Mouse (Mus musculus): ENCODE measurements around the gene Limk2. TPM values are rescaled to one million over a fixed set of nuclear protein-coding genes. Genes with fewer than 3 reads are reported as not detected.

Limk2 gene
- total RNA-seq, 4 experiments from 2014 or later, result 10.9 to 12.5 (median 11.9) TPM

DNA sequence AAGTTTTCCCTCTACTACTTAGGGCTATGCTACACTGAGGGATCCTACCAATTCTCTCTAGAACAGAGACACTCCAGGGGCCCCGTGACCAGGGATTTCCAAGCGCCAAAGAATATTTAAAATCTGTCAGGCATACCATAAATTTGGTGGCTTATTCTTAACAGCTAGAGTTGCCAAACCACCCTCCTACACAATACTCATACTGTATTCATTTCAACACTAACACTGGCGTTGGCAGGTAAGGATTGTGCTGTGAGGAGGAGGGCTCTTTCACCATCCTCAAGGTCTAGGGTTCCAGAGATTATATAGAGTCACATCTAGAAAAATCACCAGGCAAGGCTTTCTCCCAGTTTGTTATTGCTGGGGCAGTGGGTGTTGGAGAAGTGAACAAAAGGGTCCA lies 7.4 kb upstream of the Limk2 start:
- no peak for DNase-seq (ENCODE audit: low spot score in 2 of 2)

DNA sequence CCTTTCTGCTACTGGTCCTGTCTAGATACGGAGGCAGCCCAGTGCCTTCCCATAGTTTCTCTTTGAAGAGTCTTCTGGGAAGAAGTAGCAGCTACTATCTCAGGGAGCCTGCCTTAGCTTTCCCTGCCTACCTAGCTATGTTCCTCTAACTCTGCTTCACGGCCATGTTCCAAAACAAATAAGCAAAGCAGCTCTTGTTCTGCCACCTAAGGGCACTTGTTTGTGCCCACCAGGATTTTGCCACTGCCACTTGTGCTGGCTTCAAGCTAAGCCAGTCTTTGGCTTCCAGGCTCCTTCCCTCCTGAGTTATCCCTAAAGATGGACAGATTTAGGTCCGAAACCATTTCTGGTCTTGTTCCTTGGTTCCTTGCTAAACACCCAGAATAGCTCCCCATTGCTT lies 3.1 kb upstream of the Limk2 start:
- no peak for DNase-seq (ENCODE audit: low spot score in 2 of 2)

DNA sequence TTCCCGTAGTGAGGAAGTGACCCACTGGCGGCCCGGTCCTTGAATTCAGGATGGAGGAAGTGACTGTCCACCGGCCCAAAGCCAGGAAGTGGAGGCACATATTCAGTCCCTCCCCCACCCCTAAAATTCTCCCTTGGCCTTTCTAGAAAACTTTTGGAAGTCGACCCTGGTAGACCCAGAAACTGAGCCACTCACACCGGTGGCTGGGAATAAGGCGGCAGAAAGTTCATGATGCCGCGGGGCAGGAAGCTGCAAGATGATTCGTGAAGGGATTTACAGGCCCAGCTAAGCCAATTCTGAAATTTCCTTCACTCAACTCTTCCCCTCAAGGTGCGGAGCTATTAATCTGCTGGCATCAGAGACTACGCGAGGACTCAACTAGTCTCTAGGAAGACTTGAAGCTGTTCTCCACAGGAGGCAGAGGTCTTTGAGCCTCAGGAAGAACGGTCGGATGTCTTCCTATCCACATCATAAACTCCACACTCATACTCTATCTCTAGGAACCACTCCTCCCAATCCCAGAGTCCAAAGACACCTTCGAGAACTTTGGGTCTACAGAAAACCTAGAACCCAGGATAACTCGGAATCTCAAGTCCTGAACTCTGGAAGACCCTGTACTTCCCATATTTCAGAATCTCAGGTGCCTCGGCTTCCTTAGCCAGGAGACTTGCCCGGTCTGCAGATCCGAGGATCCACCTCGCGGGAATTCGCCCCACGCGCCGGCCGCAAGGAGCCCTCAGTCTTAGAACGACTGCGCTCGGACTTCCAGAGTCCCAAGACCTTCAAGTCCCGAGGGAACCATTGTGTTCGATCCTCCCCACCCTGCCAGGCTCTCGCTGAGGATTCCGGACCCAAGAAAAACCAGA lies 625 bp downstream of the Limk2 start:
- DNase-seq (ENCODE audit: low spot score in 2 of 2), result no peak

DNA sequence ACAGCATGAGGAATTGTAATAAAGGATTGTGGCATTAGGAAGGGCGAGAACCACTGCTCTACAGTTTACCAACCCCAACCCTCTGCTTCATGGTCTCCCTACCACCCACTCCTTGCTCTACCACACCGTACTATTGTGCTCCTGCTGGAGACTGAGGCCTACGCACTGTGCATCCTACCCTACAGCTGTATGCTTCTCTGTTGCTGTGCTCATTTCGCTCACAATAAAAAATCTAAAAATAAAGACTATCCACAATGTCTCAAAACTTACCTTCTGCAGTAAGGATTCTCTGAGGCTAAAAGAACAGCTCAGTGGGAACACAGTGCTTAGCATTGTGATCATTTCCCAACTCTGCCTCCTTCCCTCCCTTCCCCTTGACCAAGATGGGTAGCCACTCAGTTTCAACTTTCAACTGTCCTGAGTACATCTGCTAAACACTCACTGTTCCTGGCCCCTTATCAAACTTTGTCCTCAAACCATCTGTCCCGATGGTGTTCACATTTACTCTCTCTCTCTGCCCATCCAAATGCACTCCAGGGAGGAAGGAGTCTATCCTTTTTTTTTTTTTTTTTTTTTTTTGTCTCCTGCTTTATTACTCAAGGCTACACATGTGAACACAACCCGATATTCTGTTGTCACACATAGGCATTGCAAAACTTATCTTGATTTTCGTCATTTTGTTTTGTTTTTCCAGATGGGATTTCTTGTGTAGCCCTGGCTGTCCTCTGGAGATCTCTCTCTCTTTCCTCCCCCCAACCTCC lies 4.5 kb downstream of the Limk2 start:
- DNase-seq (ENCODE audit: low spot score in 2 of 2), result no peak

DNA sequence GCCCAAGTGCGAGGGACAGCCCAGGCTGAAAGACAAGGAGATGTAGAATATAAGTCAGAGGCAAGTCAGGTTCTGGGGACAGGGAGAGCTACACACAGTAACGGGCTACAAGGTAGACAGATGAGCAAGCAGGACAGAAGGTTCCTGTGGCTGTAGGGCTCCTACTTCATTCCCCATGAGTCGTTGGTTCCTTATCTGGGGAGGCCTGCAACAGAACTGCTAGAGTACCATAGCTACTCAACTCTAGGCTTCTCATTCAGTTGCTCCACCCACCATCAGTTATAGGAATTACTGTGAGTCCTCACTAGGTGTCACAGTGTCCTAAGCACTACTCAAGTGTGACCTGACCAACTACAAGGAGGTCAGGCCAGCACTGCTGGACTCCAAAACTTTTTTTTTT lies 6.0 kb downstream of the Limk2 start:
- DNase-seq (ENCODE audit: low spot score in 2 of 2), result no peak

DNA sequence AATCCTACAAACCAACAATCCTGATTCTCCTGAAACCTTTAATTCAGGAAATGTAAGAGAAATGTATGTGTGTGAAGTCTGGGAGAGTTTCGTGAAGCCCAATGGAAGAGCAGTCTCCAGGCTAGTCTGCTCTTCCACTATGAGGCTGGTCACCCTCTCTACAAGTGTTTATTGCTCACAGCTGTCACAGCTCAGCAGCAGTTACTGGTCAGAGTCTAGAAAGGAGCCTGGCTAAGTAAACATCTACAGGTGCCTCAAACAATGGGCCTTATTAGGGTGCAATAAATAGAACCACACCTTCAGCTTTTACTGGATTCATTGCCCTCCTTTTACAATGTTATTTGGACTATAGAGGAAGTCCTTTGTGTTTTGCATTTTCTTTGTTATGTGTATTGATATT lies 10.7 kb downstream of the Limk2 start:
- no peak for DNase-seq (ENCODE audit: low spot score in 2 of 2)

DNA sequence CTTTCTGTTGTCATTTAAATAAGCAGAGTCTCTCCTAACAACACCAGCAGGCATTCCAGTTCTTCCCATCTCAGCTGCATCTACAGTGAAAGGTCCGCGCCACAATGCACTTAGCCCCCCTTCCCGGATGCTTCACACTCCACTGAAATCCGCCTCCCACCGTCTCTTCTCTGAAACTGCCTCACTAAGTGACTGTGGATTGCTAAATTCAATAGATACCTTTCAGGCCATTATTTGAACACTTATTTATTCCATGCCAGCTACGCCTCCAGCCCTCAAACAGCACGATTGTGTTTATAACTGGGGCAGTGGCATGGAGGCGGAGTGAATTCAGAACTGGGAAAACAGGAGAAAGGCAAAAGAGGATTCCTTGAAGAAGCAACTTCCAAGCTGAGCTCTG lies 12.4 kb downstream of the Limk2 start:
- no peak for DNase-seq (ENCODE audit: low spot score in 2 of 2)

DNA sequence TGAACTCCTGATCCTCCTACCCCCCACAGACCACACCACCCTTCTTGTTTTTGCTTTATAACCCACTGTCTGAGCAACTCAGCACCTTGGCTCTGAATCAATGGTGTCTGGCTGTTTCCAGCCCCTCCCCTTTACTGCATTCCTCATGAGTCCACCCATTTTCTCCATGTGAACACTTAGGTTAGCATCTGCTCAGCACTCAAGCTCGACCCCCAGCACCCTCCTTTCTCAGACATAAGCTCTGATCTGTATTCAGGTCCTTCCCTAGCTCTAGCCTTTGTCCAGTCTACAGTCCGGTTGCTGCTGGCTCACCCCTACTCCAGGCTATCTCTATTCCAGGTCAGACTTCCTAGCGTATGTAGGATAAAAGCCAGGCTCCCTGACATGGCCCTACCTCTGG lies 12.9 kb downstream of the Limk2 start:
- no peak for DNase-seq (ENCODE audit: low spot score in 2 of 2)

DNA sequence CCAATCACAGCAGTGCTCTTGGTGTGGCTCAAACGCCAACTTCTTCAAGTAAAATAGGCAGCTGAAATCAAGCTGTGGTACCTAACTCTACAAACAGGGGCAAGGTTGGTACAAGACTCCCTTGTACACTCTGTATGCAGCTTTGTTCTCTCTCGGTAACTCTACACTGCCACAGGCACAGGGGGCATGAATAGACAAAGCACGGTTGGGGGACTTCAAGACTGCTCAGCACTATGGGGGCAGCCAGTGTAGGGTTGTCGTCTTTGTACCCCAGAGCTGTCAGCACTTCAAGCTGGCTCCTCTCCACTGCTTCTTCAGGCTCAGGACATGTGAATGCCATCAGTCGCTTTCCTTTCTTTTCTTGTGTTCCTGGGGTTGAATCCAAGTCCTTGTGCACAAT lies 14.5 kb downstream of the Limk2 start:
- DNase-seq (ENCODE audit: low spot score in 2 of 2), result no peak

DNA sequence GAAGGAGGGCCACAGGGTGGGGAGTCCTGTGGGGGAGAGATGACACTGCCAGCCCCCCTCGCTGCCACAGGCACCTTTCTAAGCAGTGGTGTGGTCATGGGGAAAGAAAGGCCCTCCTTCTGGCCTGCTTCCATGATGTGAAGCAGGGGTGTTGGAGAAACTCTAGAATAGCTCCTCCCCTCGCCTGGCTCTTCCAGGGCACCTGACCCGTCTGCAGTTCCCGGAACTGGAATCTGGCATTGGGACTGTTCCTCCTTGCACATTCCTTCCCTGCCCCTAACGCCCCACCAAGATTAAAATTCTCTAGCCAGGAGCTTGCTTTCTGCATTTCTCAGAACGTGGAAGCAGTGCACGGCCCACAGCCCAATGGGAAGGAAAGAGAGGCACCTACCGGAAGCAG lies 16.5 kb downstream of the Limk2 start:
- DNase-seq (ENCODE audit: low spot score in 2 of 2), result peak in 1 of 2 experiments; percentile 19

DNA sequence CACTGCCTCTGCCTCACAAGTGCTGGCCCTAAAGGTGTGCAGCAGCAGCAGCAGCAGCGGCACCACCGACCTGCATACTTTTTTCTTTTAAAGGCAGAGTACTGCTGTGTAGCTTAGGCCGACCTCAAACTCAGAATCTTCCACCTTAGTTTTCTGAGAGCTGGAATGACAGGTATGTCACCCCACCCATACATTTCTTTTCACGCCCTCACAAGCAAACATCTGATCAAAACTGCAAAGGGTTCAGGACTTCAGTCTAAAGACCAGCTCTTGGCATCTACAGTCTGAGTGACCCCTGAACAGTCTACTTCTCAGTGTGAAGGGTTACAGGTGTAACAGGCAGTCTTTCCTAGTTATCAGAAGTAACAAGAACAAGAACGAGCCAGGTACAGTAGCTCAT lies 18.2 kb downstream of the Limk2 start:
- DNase-seq (ENCODE audit: low spot score in 2 of 2), result no peak

DNA sequence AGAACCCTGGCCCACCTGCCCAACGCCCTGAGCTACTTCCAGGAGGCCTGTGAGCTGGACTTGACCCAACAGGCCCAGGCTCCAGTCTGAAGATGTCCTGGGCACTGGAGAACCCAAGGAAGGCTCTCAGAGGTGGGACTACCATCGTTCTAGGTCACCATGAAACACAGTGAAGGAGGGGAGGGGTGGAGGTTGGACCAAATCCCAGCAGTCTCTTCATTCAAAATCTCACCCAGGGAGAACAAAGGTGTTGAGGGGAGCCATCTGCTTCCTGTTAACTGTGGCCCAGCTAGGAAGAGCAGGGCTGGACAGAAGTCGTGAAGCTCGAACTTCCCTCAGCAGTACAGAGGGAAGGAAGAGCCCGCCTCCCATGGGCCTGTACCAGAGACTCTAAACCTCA lies 19.0 kb downstream of the Limk2 start:
- no peak for DNase-seq (ENCODE audit: low spot score in 2 of 2)

DNA sequence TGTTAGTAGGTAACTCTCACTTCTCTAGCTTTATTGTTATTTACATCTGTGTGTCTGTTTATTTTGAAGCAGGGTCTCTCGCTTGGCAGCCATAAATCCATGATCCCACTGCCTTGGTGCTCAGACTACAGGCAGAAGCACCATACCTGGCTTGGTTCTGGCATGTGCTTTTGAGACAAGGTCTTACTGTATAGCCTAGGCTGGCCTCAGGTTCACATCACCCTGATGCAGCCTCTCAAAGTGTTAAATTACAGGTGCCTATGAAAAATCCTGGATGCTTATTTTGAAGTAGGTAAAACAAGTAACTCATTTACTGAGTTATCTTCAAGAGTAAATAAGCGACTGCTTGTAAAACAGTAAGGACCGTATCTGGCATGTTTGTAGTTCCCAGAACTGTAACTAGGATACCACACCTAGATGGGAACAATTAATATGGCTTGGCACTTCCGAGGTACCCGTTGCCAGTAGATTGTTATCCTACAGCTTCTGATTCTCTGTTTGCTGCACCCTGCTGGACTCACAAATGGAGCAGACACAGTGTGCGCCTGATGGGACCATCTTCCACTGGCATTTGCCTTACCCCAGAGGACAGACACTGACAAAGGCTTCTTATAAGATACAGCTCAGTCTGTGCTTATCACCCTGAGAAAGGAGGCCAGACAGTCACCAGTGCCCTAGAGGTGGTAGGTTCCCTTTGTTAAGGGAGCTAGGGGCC lies 21.4 kb downstream of the Limk2 start:
- no peak for DNase-seq (ENCODE audit: low spot score in 2 of 2)

DNA sequence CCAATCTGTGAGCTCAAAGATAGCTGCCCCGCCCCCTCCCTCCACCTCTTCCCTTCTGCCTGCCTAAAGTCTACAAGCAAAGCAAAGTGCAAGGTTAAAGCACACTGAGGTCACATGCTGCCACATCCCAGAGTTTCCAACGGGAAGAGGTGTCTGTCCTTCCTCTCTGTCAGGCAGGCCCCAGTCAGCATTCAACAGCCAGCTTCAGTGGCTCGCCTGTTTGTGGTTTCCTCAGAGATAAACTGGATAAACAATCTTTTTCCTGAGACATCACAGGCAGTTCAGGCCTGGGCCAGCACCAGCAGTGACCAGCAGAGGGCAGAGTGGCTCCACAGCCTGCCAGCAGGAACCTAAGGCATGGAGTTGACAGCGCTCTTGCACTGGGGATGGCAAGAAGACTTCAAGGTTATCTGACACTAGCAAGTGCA lies 22.0 kb downstream of the Limk2 start:
- peak; percentile 63 for DNase-seq (ENCODE audit: low spot score in 2 of 2)

DNA sequence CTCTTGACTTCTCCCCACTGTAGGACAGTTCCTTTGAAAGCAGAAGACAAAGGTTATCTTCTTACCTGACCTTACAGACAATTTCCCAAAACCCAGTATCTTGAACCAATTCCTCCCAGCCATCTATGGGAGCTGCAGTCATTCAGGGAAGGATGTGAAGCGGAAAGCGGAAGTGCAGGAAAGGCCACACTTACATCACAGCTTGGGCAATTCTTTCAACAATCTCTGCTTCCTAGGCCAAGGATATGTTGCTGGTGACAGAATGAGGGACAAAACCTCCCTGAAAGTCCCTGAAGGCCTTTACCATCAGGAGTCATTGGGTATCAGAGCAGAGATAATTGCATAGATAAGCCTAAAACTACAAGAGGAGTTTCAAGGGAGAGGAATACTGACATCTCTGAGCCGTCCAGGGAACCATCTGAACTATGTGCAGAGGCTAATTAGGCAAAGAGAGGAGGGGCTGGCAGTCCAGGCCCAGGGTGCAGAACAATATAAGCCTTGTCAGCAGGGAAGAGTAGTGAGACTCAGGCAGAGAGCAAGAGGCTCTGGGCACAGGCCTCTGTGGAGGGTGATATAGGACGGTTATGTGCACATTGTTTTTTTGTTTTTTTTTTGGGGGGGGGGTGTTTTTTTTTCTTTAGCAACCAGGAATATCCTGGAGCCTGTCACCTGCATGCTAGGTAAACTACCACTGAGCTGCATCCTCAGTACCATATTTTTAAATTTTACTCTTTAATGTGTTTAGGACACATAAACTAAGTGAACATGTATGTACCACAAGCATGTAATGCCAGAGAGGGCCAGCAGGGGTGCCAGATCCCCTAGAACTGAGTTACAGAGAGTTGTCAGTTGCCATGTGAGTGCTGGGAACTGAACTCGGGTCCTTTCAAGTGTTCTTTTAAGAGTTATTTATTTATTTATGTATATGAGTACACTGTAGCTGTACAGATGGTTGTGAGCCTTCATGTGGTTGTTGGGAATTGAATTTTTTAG lies 26.1 kb downstream of the Limk2 start:
- no peak for DNase-seq (ENCODE audit: low spot score in 2 of 2)

DNA sequence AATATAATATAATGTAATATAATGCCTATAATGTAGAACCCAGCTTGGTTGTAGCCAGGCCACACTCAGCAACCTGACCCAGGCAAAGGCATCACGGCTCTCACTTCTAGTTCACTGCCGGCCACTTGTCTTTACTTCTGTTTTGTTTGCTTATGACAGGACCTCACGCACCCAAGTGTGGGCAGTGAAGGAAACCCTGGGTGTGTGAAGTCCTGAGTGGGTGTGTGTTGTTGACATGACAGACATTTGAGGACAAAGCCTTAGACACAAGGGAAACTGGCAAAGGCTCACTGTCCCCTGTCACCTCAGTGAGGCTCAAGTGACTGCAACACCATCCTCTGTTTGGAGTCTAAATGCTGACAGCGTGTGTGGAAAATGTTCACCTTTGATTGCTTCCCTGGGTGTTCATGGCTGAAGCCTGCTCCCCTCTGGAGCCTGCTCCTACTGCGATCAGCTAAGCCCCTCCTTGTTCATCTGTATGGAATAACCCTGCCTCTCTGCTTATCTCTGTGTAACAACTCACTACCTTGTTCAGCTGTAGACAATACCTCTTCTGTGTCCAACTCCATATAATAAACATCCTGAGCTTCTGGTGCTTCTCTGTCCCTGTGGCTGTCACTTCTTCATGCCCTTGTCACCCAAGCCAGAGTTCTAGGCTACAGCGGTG lies 27.7 kb downstream of the Limk2 start:
- DNase-seq (ENCODE audit: low spot score in 2 of 2), result no peak

DNA sequence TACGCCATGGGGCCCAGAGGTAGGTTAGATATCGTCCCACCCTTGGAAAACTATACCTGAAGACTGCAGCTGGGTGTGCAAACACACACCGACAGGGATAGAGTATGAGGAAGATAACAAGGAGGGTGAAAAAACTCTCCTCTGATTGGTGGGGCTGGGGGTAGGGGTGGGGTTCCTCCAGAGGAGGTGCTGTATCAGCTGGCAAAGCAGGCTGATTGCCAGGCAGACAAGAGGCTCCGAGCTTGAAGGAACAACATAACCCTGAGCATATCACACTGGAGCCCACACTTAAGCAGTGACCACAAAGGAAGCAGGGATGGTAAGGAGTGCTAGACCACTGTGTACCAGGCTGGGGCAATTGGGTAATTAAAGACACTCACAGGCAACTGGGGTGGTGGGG lies 29.6 kb downstream of the Limk2 start:
- no peak for DNase-seq (ENCODE audit: low spot score in 2 of 2)

DNA sequence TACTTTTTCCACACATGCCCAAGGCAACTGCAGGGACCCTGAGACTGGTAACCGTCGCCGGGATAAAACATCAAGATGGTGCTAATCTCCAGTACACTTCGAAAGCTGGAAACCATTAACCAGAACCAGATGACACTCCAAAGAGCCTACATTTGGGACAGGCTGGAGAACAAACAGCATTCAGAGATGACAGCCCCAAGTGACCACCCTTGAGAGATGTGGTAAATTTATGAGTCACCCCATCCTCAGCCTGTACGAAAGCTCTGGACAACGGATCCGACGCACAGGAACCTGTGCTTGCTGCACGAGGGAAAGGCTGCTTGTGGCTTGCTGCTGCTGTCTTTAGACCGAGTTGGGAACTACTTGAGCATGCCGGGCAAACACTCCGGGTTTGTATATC lies 34.2 kb downstream of the Limk2 start:
- DNase-seq (ENCODE audit: low spot score in 2 of 2), result no peak

DNA sequence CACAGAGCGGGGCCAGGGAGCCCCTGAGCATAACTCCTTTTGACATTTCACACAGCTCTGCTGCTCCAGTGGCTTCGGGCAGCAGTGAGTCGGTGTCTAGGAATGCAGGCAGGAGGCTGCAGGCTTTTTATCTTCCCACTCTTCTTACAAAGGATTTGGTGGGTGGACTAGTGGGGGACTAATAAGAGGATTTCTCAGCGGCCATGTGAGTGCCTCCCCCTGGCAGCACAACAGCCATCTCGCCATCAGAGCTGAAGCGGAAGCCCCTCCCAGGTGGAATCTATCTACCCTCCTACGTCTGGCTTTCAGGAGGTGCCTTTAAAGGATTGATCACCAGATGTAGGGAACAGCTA lies 34.7 kb downstream of the Limk2 start:
- no peak for DNase-seq (ENCODE audit: low spot score in 2 of 2)

DNA sequence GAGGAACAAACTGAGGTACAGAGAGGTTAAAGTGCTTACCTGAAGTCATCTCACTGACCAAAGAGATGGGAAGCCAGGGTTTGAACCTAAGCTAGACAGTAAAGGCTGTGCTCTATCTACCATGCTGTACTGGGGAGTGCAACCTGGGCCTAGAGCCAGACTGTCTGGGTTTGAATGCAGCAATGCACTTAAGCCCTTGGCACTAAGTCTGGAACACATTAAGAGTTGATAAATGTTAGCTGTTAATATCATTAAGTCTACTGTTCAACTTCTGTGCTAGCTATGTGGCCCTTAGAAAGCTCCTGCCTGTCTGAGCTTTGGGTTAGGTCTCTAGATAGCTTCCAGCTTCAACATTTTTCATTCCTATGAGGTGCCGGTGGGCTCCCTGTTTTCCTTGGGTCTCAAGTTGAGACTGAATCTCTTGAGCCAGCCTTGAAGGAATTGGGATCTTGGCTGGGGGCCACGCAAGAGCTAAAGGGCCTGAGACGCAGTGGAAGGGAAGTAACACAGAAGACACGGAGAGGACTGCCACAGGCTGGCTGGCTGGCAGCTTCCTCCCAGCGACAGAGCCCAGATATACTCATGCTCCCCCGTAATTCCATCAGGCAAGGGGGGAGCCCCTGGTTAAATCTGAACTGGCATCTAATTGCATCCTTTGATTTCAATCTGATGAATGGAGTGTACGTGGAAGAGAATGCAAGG lies 35.2 kb downstream of the Limk2 start:
- no peak for DNase-seq (ENCODE audit: low spot score in 2 of 2)
